Mouse (Mus musculus): ENCODE data around the gene Olfr982. TPM values are rescaled to one million over a fixed set of nuclear protein-coding genes. Genes with fewer than 3 reads are reported as not detected.

Olfr982 gene
- total RNA-seq (2021), result not detected
- long read RNA-seq, experiment 1, result 0 reads
- long read RNA-seq, experiment 2, result 0 reads

GRCm38 (mm10) chr9:40073529-40073928 is at the start of gene Olfr982:
Gene Olfr982, plus strand, starts transcription at chr9:40073829.
- no peak for DNase-seq (ENCODE audit: low spot score in 2 of 2)

GRCm38 (mm10) chr9:40050138-40050537 is 23.5 kb upstream of the Olfr982 start:
- DNase-seq (ENCODE audit: low spot score in 2 of 2), result no peak

- no peak for DNase-seq (ENCODE audit: low spot score in 2 of 2)
Measured at GRCm38 (mm10) chr9:40093495-40093894, 19.9 kb downstream of the Olfr982 start, which contains the start of gene Olfr983. Gene Olfr983, minus strand, starts transcription at chr9:40093595.

- DNase-seq (ENCODE audit: low spot score in 2 of 2), result no peak
Measured at GRCm38 (mm10) chr9:40094769-40095168, 21.1 kb downstream of the Olfr982 start.

- DNase-seq (ENCODE audit: low spot score in 2 of 2), result no peak
Measured at GRCm38 (mm10) chr9:40114106-40114505, 40.5 kb downstream of the Olfr982 start, which contains the start of gene Olfr984. Gene Olfr984, minus strand, starts transcription at chr9:40114206.

- DNase-seq (ENCODE audit: low spot score in 2 of 2), result peak; percentile 37 to 81
Measured at GRCm38 (mm10) chr9:40116645-40117286, 43.1 kb downstream of the Olfr982 start.

GRCm38 (mm10) chr9:40117287-40117659 is 43.6 kb downstream of the Olfr982 start:
- no peak for DNase-seq (ENCODE audit: low spot score in 2 of 2)

Other genes starting within 250 kb of the Olfr982 start
- not detected for gene Olfr971, start 237.0 kb upstream of the Olfr982 start, total RNA-seq (2021)
- not detected for gene Olfr972, start 207.4 kb upstream of the Olfr982 start, total RNA-seq (2021)
- gene Olfr229, start 166.5 kb upstream of the Olfr982 start, total RNA-seq (2021), result not detected
- gene Olfr974, start 136.3 kb upstream of the Olfr982 start, total RNA-seq (2021), result not detected
- not detected for gene Olfr975, start 121.8 kb upstream of the Olfr982 start, total RNA-seq (2021)
- not detected for gene Olfr976, start 112.7 kb upstream of the Olfr982 start, total RNA-seq (2021)
- not detected for gene Olfr978, start 81.7 kb upstream of the Olfr982 start, total RNA-seq (2021)
- gene Olfr979, start 70.4 kb upstream of the Olfr982 start, total RNA-seq (2021), result not detected
- not detected for gene Olfr980, start 64.2 kb upstream of the Olfr982 start, total RNA-seq (2021)
- not detected for gene Olfr981, start 52.4 kb upstream of the Olfr982 start, total RNA-seq (2021)
- gene Olfr983, start 19.8 kb downstream of the Olfr982 start, total RNA-seq (2021), result not detected
- not detected for gene Olfr984, start 40.4 kb downstream of the Olfr982 start, total RNA-seq (2021)
- gene Olfr985, start 56.4 kb downstream of the Olfr982 start, total RNA-seq (2021), result under 1 TPM in 1 of 2 experiments, not detected in 1; 0.23 TPM
- not detected for gene Tmem225, start 74.3 kb downstream of the Olfr982 start, total RNA-seq (2021)
- not detected for gene Olfr986, start 107.1 kb downstream of the Olfr982 start, total RNA-seq (2021)
- 1 to 10 TPM; 3.9 to 4.8 TPM for gene Zfp202, start 118.5 kb downstream of the Olfr982 start, total RNA-seq (2021)
- 10 to 100 TPM; 44.8 to 59.4 TPM for gene Scn3b, start 195.4 kb downstream of the Olfr982 start, total RNA-seq (2021)